Mouse (Mus musculus) midbrain, embryonic 12.5 days (tissue): ENCODE results near the gene Cux1. TPM values are rescaled to one million over a fixed set of nuclear protein-coding genes. Genes with fewer than 3 reads are reported as not detected.

Source experiments
- ATAC-seq: fragments of 200-750 bp; cut with Nextera tagmentation; 2 replicates; pipeline ENCODE4 v1.8.0; 2017; ENCODE audit warnings: low read depth, moderate TSS enrichment, moderate library complexity; ENCODE audit not compliant: low FRiP score
- H3K27ac ChIP-seq: fragments of 300-500 bp; sonication (generic); replicated peaks from 2 replicates; pipeline ENCODE4 v1.5.1; 2016; ENCODE audit warnings: mild to moderate bottlenecking
- H3K27me3 ChIP-seq: fragments of 300-500 bp; sonication (generic); 2 replicates; pipeline ENCODE4 v1.6.1; 2016; ENCODE audit warnings: mild to moderate bottlenecking
- H3K36me3 ChIP-seq: fragments of 300-500 bp; sonication (generic); 2 replicates; pipeline ENCODE4 v1.6.1; 2016
- H3K4me1 ChIP-seq: fragments of 300-500 bp; sonication (generic); 2 replicates; pipeline ENCODE4 v1.6.1; 2016
- H3K4me2 ChIP-seq: fragments of 300-500 bp; sonication (generic); replicated peaks from 2 replicates; pipeline ENCODE4 v1.6.1; 2016; ENCODE audit warnings: mild to moderate bottlenecking, moderate library complexity
- H3K4me3 ChIP-seq: fragments of 300-500 bp; sonication (generic); 2 replicates; pipeline ENCODE4 v1.5.1; 2016; ENCODE audit warnings: mild to moderate bottlenecking
- H3K9ac ChIP-seq: fragments of 300-500 bp; sonication (generic); replicated peaks from 2 replicates; pipeline ENCODE4 v1.6.1; 2016; ENCODE audit warnings: mild to moderate bottlenecking, moderate library complexity
- H3K9me3 ChIP-seq: fragments of 300-500 bp; sonication (generic); 2 replicates; pipeline ENCODE4 v1.6.1; 2016; ENCODE audit warnings: mild to moderate bottlenecking
- WGBS: fragments of 180-500 bp; shearing (Covaris S2); methylation state at CpG from one replicate; pipeline ENCODE4 v1.1.7; 2016; 5-methylcytosine and 5-hydroxymethylcytosine counted together
- polyA plus RNA-seq: library from polyadenylated mRNA; unstranded; fragments of >200 nt; fragmentation: Nextera tagmentation; extraction: Ambion mirVana; gene quantifications from 2 replicates; pipeline ENCODE4 v1.2.1, GENCODE M21; 2016

The Cux1 gene
- polyA plus RNA-seq, 1 experiment from 2014 or later = 150 TPM

GRCm38 (mm10) chr5:136462613-136463012 lies 104.7 kb downstream of the Cux1 start:
- WGBS = 79% methylated on average over 6 of the region's 6 CpGs

GRCm38 (mm10) chr5:136459901-136460300 lies 107.4 kb downstream of the Cux1 start:
- Histone ChIP-seq H3K4me1 (peaks cover 6% of the 10 kb centered on the region), H3K4me3 (no peak overlapping the region), H3K36me3 (no peaks in the 10 kb centered on the region), H3K4me2 (no peak overlapping the region), H3K9me3 (no peaks in the 10 kb centered on the region), H3K27ac (no peak overlapping the region), H3K27me3 (no peaks in the 10 kb centered on the region), H3K9ac (no peak overlapping the region)
- ATAC-seq = no peak
- 93% methylated on average over 6 of the region's 6 CpGs for WGBS

More at GRCm38 (mm10) chr5:136462613-136463012, 104.7 kb downstream of the Cux1 start:
- Histone ChIP-seq H3K4me1 (peaks cover 30% of the 10 kb centered on the region), H3K27ac (no peak overlapping the region), H3K9ac (no peak overlapping the region), H3K4me3 (no peak overlapping the region), H3K36me3 (no peaks in the 10 kb centered on the region), H3K9me3 (no peaks in the 10 kb centered on the region), H3K27me3 (no peaks in the 10 kb centered on the region), H3K4me2 (no peak overlapping the region)
- ATAC-seq = no peak

- WGBS = 88% methylated on average over 11 of the region's 11 CpGs
- no peaks in the 10 kb centered on the region for H3K36me3 ChIP-seq
- H3K4me2 ChIP-seq = no peak overlapping the region
- ATAC-seq = no peak
- H3K4me1 ChIP-seq = no peaks in the 10 kb centered on the region
- H3K9me3 ChIP-seq = no peaks in the 10 kb centered on the region
- no peak overlapping the region for H3K4me3 ChIP-seq
- H3K9ac ChIP-seq = no peak overlapping the region
- H3K27ac ChIP-seq = no peak overlapping the region
- no peaks in the 10 kb centered on the region for H3K27me3 ChIP-seq
These were observed 108.3 kb downstream of the Cux1 start for GRCm38 (mm10) chr5:136458893-136459499.

GRCm38 (mm10) chr5:136458102-136458863 lies 109.0 kb downstream of the Cux1 start:
- Histone ChIP-seq H3K27ac (no peak overlapping the region), H3K9me3 (no peaks in the 10 kb centered on the region), H3K9ac (no peak overlapping the region), H3K36me3 (no peaks in the 10 kb centered on the region), H3K4me3 (no peak overlapping the region), H3K4me1 (no peaks in the 10 kb centered on the region), H3K4me2 (no peak overlapping the region), H3K27me3 (no peaks in the 10 kb centered on the region)
- 85% methylated on average over 7 of the region's 7 CpGs for WGBS
- ATAC-seq = no peak

- Histone ChIP-seq H3K4me1 (no peaks in the 10 kb centered on the region), H3K9ac (no peak overlapping the region), H3K36me3 (no peaks in the 10 kb centered on the region), H3K4me3 (no peak overlapping the region), H3K27ac (no peak overlapping the region), H3K27me3 (no peaks in the 10 kb centered on the region), H3K4me2 (no peak overlapping the region), H3K9me3 (no peaks in the 10 kb centered on the region)
- ATAC-seq = no peak
- WGBS = 84% methylated on average over 4 of the region's 4 CpGs
These were observed 110.9 kb downstream of the Cux1 start for GRCm38 (mm10) chr5:136456395-136456794.

GRCm38 (mm10) chr5:136452681-136453080 lies 114.6 kb downstream of the Cux1 start:
- no peak for ATAC-seq
- WGBS = 96% methylated on average over 3 of the region's 3 CpGs
- no peak overlapping the region for H3K4me3 ChIP-seq
- no peak overlapping the region for H3K27ac ChIP-seq
- no peaks in the 10 kb centered on the region for H3K36me3 ChIP-seq
- H3K27me3 ChIP-seq = no peaks in the 10 kb centered on the region
- no peak overlapping the region for H3K4me2 ChIP-seq
- H3K9me3 ChIP-seq = no peaks in the 10 kb centered on the region
- no peaks in the 10 kb centered on the region for H3K4me1 ChIP-seq
- no peak overlapping the region for H3K9ac ChIP-seq

- no peak overlapping the region for H3K27ac ChIP-seq
- H3K27me3 ChIP-seq = no peaks in the 10 kb centered on the region
- ATAC-seq = no peak
- no peaks in the 10 kb centered on the region for H3K4me1 ChIP-seq
- no peak overlapping the region for H3K4me3 ChIP-seq
- no peaks in the 10 kb centered on the region for H3K36me3 ChIP-seq
- H3K9me3 ChIP-seq = no peaks in the 10 kb centered on the region
- H3K4me2 ChIP-seq = no peak overlapping the region
- H3K9ac ChIP-seq = no peak overlapping the region
These were observed 117.5 kb downstream of the Cux1 start for GRCm38 (mm10) chr5:136449801-136450200.

GRCm38 (mm10) chr5:136445967-136446366 lies 121.3 kb downstream of the Cux1 start:
- no peak for ATAC-seq
- Histone ChIP-seq H3K4me1 (peaks cover 13% of the 10 kb centered on the region; the same call in 1 of the 2 replicates), H3K4me2 (no peak overlapping the region), H3K4me3 (no peak overlapping the region), H3K9ac (no peak overlapping the region), H3K27me3 (no peaks in the 10 kb centered on the region), H3K27ac (no peak overlapping the region), H3K36me3 (no peaks in the 10 kb centered on the region), H3K9me3 (no peaks in the 10 kb centered on the region)
- 95% methylated on average over 5 of the region's 5 CpGs for WGBS

- Histone ChIP-seq H3K27me3 (no peaks in the 10 kb centered on the region), H3K27ac (no peak overlapping the region), H3K9ac (no peak overlapping the region), H3K9me3 (no peaks in the 10 kb centered on the region), H3K36me3 (no peaks in the 10 kb centered on the region; the same call in 1 of the 2 replicates), H3K4me3 (no peak overlapping the region), H3K4me1 (peaks cover 13% of the 10 kb centered on the region; the same call in 1 of the 2 replicates), H3K4me2 (no peak overlapping the region)
- ATAC-seq = no peak
- 65% methylated on average over 11 of the region's 11 CpGs for WGBS
These were observed 124.8 kb downstream of the Cux1 start for GRCm38 (mm10) chr5:136442238-136443187.

GRCm38 (mm10) chr5:136429647-136430046 lies 137.6 kb downstream of the Cux1 start:
- no peak overlapping the region for H3K4me3 ChIP-seq
- H3K4me1 ChIP-seq = 0 out of 2 replicates have a peak, but pooled peaks cover 4% of the 10 kb centered on the region
- H3K4me2 ChIP-seq = no peak overlapping the region
- no peak overlapping the region for H3K27ac ChIP-seq
- no peak overlapping the region for H3K9ac ChIP-seq
- no peak for ATAC-seq
- H3K27me3 ChIP-seq = no peaks in the 10 kb centered on the region
- H3K9me3 ChIP-seq = no peaks in the 10 kb centered on the region
- H3K36me3 ChIP-seq = no peaks in the 10 kb centered on the region
- 81% methylated on average over 4 of the region's 4 CpGs for WGBS

- H3K36me3 ChIP-seq = no peaks in the 10 kb centered on the region
- H3K4me2 ChIP-seq = no peak overlapping the region
- no peak overlapping the region for H3K9ac ChIP-seq
- 0 out of 2 replicates have a peak, but pooled peaks cover 4% of the 10 kb centered on the region for H3K4me1 ChIP-seq
- no peaks in the 10 kb centered on the region for H3K9me3 ChIP-seq
- no peak overlapping the region for H3K4me3 ChIP-seq
- H3K27ac ChIP-seq = 0 out of 2 replicates have a peak overlapping the region, but pooled peaks have one; percentile 21
- ATAC-seq = no peak
- 81% methylated on average over 6 of the region's 6 CpGs for WGBS
- H3K27me3 ChIP-seq = no peaks in the 10 kb centered on the region
These were observed 138.7 kb downstream of the Cux1 start for GRCm38 (mm10) chr5:136428498-136429060.
